Mouse (Mus musculus): Measurements from ENCODE around the gene Echdc2. TPM values are rescaled to one million over a fixed set of nuclear protein-coding genes. Genes with fewer than 3 reads are reported as not detected.

The Echdc2 gene
- total RNA-seq (2023) = not detected in 2 replicates

DNA sequence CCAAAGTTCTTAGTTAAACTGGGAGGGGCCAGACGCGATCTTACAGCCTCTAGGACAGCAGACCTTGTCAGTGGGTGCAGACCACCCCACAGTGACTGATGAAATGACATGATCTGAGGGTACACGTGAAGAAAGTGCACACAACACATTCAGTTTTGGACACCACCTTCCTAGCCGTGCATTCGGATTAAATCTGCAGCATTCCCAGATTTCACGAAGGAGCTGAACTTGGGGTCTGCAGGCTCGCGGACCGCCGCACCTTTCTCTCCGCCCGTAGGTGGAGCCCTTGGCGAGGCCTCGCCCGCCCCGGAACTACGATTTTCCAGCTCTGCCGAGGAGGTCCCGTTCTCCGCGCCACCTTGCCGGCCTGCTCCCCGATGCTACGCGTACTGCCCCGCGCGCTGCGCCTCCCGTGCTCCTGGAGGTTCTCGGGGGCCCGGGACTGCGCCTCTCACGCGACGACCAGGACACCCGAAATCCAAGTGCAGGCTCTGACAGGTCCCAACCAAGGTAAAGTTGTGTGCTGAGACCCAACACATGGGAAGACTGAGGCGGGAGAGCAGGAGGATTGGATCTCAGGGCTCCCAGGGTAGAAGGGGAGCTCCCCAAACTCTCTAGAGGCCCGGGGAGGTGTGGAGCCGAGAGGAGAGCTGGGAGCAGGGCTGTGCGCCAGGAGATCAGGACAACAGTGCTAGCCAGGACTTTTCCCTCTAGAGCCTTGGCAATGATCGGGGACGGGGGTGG, at the start of gene Echdc2:
TSS of gene Echdc2 (plus strand) at position 286 of the 744 bp plus-strand sequence.

GRCm38 (mm10) chr4:108144880-108145279, 20.4 kb upstream of the Echdc2 start, which contains the start of gene Scp2:
Scp2 (minus strand) TSS chr4:108144998.

GRCm38 (mm10) chr4:108217332-108218179, 52.3 kb downstream of the Echdc2 start, which contains the start of gene Zyg11a:
Zyg11a (minus strand) TSS chr4:108218048.

Other genes starting within 250 kb of the Echdc2 start
- gene Cpt2, start 241.8 kb upstream of the Echdc2 start, total RNA-seq (2023) = 9.8 and 11.1 TPM in 2 replicates
- not detected in 2 replicates for gene Slc1a7, start 197.1 kb upstream of the Echdc2 start, total RNA-seq (2023)
- 0.70 TPM in 1 of 2 replicates, not detected in the other for gene Podn, start 69.0 kb upstream of the Echdc2 start, total RNA-seq (2023)
- 158 and 189 TPM in 2 replicates for gene Scp2, start 20.4 kb upstream of the Echdc2 start, total RNA-seq (2023)
- not detected in 2 replicates for gene Zyg11a, start 52.6 kb downstream of the Echdc2 start, total RNA-seq (2023)
- gene Zyg11b, start 135.7 kb downstream of the Echdc2 start, total RNA-seq (2023) = 32.0 and 39.3 TPM in 2 replicates
- 5.1 and 6.0 TPM in 2 replicates for gene Coa7, start 162.7 kb downstream of the Echdc2 start, total RNA-seq (2023)
- not detected in 2 replicates for gene Shisal2a, start 217.9 kb downstream of the Echdc2 start, total RNA-seq (2023)
- 0.32 TPM in 1 of 2 replicates, not detected in the other for gene Gpx7, start 241.5 kb downstream of the Echdc2 start, total RNA-seq (2023)